Mouse (Mus musculus): Measurements from ENCODE around the gene Trnau1ap. TPM values are rescaled to one million over a fixed set of nuclear protein-coding genes. Genes with fewer than 3 reads are reported as not detected.
A peak's percentile ranks its signal among the peaks of the same experiment; 100 is the strongest.
"Not testable (repeated sequence)": the region's sequence is repeated elsewhere in the genome, so short reads cannot be mapped to it uniquely, and the experiment has no call there.

The Trnau1ap gene
- polyA plus RNA-seq, 1 experiment from 2014 or later, result 79.2 TPM

DNA sequence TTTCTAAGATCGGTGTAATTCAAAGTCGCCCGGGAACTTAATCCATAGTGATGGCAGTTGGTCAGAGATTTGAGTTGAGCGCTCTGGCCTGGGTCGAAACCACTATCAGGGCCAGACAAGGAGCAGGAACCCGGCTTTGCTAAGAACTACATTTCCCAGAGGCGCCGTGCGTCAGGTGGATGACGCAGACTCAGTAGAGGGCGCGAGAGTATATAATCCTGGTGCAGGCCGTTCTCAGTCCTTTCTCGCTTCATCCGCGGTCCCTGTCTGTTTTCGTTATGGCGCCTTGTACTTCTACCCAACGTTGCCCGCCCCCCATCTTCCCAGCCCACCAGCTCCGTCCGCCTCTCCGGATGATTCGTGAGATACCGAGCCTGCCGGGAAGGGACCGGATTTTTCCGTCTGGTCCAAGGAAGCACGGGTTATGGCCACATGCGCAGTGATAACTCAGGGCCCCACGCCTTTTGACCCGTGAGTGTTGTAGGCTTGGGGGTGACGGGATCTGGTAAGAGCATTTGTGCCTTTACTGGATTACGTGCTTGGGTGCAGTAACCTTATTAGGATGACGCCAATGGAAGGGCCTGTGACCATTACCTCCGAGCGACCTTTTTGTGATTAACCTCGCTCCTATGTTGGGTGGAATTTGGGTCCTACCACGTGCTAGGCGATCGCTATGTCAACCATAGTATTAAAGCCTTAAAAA, 20.8 kb downstream of the Trnau1ap start:
- ATAC-seq (ENCODE audit: low FRiP score, low read depth), result peak; percentile 91
- Histone ChIP-seq H3K4me3 (peak overlapping the region; percentile 65), H3K9me3 (no peaks in the 10 kb centered on the region), H3K9ac (replicated peaks) (peak overlapping the region; percentile 81), H3K4me1 (peaks cover 14% of the 10 kb centered on the region), H3K27ac (replicated peaks) (peak overlapping the region; percentile 84), H3K27me3 (no peaks in the 10 kb centered on the region), H3K4me2 (replicated peaks) (peak overlapping the region; percentile 93), H3K36me3 (peaks cover 33% of the 10 kb centered on the region)
- WGBS, result 1% methylated on average over 41 of the region's 41 CpGs

GRCm38 (mm10) chr4:132306004-132306403, 23.3 kb downstream of the Trnau1ap start:
- no peak for ATAC-seq (ENCODE audit: low FRiP score, low read depth)
- H3K4me1 ChIP-seq, result peaks cover 21% of the 10 kb centered on the region
- H3K27ac ChIP-seq (replicated peaks), result no peak overlapping the region
- H3K27me3 ChIP-seq, result no peaks in the 10 kb centered on the region
- WGBS, result 77% methylated on average over 6 of the region's 6 CpGs
- peaks cover 11% of the 10 kb centered on the region for H3K36me3 ChIP-seq
- H3K9me3 ChIP-seq, result no peaks in the 10 kb centered on the region
- H3K9ac ChIP-seq (replicated peaks), result no peak overlapping the region
- no peak overlapping the region for H3K4me2 ChIP-seq (replicated peaks)
- H3K4me3 ChIP-seq, result no peak overlapping the region

DNA sequence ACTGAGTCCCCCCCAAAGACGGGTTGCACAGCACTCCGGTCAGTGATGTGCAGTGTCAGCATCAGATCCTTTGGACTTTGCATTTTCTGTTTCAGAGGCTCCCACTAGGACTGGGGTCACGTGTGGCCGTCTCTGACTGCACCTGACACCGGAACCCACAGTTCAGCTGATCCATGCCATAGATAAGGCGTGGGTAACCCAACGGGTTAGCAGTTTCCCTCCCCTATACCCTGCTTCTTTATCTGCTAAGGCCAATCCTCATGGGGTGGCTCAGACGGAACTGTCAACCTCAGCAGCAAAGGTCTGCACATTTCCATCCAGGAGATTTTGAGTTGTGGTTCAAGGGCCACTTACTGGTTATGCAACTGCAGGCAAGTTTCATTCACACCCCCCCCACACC, 24.1 kb downstream of the Trnau1ap start:
- Histone ChIP-seq H3K36me3 (peaks cover 4% of the 10 kb centered on the region), H3K9ac (replicated peaks) (no peak overlapping the region), H3K9me3 (no peaks in the 10 kb centered on the region), H3K4me2 (replicated peaks) (no peak overlapping the region), H3K4me1 (peaks cover 18% of the 10 kb centered on the region), H3K27ac (replicated peaks) (no peak overlapping the region), H3K4me3 (no peak overlapping the region), H3K27me3 (no peaks in the 10 kb centered on the region)
- no peak for ATAC-seq (ENCODE audit: low FRiP score, low read depth)
- WGBS, result 86% methylated on average over 8 of the region's 8 CpGs

- H3K9me3 ChIP-seq; H3K4me1 ChIP-seq; H3K27me3 ChIP-seq; H3K27ac ChIP-seq (replicated peaks); H3K36me3 ChIP-seq; ATAC-seq (ENCODE audit: low FRiP score, low read depth): not testable (repeated sequence)
- Histone ChIP-seq H3K9ac (replicated peaks) (peak overlapping the region; percentile 58; the same call in 1 of the 2 replicates), H3K4me3 (peak overlapping the region; percentile 45), H3K4me2 (replicated peaks) (peak overlapping the region; percentile 61)
- WGBS, result 44% methylated on average over 6 of the region's 6 CpGs
Observed at GRCm38 (mm10) chr4:132303484-132303883, 25.9 kb downstream of the Trnau1ap start.

- WGBS, result 2% methylated on average over 30 of the region's 31 CpGs
Observed at GRCm38 (mm10) chr4:132302939-132303479, 26.3 kb downstream of the Trnau1ap start, which contains the start of gene Rab42. Gene Rab42 (minus strand): TSS chr4:132303385.

DNA sequence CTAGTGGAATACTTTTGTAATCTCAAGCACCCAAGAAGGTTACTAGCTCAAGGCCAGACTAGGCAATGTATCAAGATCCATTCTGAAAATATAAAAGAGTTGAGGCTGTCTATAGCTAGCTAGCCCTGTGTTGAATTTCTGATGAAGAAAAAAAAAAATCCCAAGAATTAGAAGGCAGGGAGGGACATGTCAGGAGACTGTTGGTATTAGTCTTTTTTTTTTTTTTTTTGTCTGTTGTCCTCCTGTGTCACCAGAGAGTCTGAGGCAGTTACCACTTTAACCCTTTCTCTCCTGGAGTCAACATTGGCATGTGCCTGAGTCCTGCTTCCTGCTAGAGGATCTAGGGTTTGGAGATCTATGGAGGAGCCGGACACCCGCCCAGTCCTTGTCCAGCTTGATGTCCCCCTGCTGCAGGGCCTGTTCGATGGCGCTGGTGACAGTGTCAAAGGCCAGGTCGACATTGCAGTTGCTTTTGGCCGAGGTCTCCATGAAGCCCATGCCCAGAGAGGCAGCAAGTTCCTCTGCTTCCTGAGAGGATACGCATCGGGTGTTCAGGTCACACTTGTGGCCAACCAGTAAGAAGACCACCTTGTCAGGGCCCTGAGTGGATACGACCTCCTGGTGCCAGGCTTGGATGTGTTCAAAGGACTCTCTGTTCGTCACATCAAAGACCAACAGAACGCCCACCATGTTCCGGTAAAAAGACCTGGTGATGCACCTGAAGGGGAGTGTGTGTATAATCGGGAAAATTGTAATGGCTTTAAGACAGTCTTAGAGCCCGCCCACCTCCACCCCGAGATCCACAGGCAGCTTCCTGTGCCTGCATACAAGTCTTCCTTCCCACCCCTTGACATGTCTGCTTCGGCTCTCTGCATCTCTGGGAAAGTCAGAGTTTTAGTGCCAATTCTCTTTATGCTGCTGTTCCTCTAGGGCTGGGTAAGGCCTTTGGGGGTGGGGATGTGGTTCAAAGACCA, 27.1 kb downstream of the Trnau1ap start:
- 71% methylated on average over 16 of the region's 16 CpGs for WGBS
- H3K9me3 ChIP-seq, result no peaks in the 10 kb centered on the region
- H3K4me1 ChIP-seq, result peaks cover 7% of the 10 kb centered on the region; the same call in 1 of the 2 replicates
- no peaks in the 10 kb centered on the region for H3K36me3 ChIP-seq
- H3K27me3 ChIP-seq, result no peaks in the 10 kb centered on the region
- no peak overlapping the region for H3K9ac ChIP-seq (replicated peaks)
- H3K4me3 ChIP-seq, result peak overlapping the region; percentile 45
- ATAC-seq (ENCODE audit: low FRiP score, low read depth), result no peak
- H3K27ac ChIP-seq (replicated peaks), result no peak overlapping the region
- peak overlapping the region; percentile 61 for H3K4me2 ChIP-seq (replicated peaks)

More at GRCm38 (mm10) chr4:132302939-132303479, 26.3 kb downstream of the Trnau1ap start, which contains the start of gene Rab42:
- Histone ChIP-seq H3K4me3 (peak within 1 kb of the TSS; percentile 45), H3K36me3 (no peaks in the 10 kb centered on the region), H3K9ac (replicated peaks) (peak within 1 kb of the TSS; percentile 58), H3K27me3 (no peaks in the 10 kb centered on the region), H3K9me3 (no peaks in the 10 kb centered on the region), H3K4me2 (replicated peaks) (peak within 1 kb of the TSS; percentile 61), H3K27ac (replicated peaks) (no peak within 1 kb of the TSS), H3K4me1 (peaks cover 7% of the 10 kb centered on the region; the same call in 1 of the 2 replicates)
- peak; percentile 38 for ATAC-seq (ENCODE audit: low FRiP score, low read depth)

DNA sequence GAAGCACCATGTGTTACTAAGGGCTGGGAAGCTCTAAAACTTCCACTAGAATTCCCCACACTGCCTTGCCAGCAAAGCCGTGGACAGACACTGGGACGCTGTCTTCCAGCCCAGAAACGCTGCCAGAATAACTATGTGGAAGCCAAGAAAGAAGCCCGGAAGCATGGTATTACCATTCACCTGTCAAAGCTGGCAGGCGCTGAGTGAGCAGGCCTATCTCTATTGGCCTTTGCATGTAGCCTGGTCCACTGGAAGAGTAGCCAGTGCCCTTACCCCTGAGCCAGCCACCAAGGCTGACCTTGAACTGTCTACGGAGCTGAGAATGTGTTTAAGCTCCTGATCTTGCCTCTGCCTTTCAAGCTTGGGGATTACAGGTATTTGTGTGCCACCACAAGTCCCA, 27.9 kb downstream of the Trnau1ap start:
- peaks cover 7% of the 10 kb centered on the region; the same call in 1 of the 2 replicates for H3K4me1 ChIP-seq

DNA sequence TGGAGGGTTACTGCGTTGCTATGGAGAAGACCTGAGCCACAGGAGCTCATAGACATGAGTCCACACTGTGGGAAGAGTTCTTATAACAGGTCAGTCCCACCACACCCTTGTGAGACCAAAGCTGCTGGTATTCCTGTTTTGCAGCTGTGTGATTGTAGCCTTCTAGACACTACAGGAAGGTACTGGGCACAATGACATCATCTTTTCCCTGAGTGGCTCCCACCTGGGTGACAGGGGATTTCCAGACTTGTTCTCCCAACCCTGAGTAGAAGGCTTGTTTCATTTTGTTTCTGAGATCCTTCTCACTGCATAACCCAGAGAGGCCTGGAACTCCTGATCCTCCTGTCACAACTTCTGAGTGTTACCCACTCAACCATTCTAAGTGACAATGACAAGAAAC, 29.5 kb downstream of the Trnau1ap start:
- H3K4me2 ChIP-seq (replicated peaks), result no peak overlapping the region
- no peaks in the 10 kb centered on the region for H3K27me3 ChIP-seq
- WGBS, result 91% methylated on average over 1 of the region's 1 CpGs
- H3K4me1 ChIP-seq, result peaks cover 7% of the 10 kb centered on the region; the same call in 1 of the 2 replicates
- no peak for ATAC-seq (ENCODE audit: low FRiP score, low read depth)
- H3K27ac ChIP-seq (replicated peaks), result no peak overlapping the region
- H3K9ac ChIP-seq (replicated peaks), result no peak overlapping the region
- H3K36me3 ChIP-seq, result no peaks in the 10 kb centered on the region
- no peak overlapping the region for H3K4me3 ChIP-seq
- no peaks in the 10 kb centered on the region for H3K9me3 ChIP-seq

More for the DNA sequence above, 27.9 kb downstream of the Trnau1ap start:
- Histone ChIP-seq H3K27ac (replicated peaks) (no peak overlapping the region), H3K4me2 (replicated peaks) (no peak overlapping the region), H3K36me3 (no peaks in the 10 kb centered on the region), H3K9ac (replicated peaks) (no peak overlapping the region), H3K9me3 (no peaks in the 10 kb centered on the region), H3K27me3 (no peaks in the 10 kb centered on the region), H3K4me3 (no peak overlapping the region)
- ATAC-seq (ENCODE audit: low FRiP score, low read depth), result no peak
- 93% methylated on average over 6 of the region's 6 CpGs for WGBS

DNA sequence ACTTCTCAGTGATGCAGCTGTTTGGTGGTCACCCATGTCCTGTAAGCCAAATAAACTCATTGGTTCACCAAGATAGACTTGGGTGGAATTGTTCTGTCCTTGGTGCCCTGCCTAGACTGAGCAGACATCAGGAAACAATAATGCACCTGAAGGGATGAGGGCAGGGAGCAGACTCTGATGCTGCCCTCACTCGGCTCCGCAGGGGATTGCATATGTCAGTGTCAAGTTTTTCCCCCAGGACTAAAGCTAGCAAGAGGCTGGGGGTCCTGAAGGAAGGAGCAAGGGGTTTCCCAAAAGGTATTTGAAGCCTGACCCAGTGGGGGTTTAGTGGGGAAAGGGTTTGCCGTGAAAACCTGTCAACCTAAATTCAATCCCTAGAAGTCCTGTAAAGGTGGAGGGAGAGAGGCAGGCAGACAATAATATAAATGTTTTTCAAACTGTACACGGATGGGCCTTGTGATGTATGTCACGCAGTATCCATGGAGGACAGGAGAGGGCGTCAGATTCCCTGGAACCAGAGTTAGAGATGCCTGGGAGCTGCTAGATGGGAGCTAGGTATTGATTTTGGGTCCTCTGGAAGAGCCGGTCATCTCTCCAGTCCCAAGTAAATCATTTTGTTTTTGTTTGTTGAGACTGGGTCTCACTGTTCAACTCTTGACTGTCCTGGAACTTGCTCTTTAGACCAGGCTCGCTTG, 33.5 kb downstream of the Trnau1ap start:
- no peak overlapping the region for H3K4me2 ChIP-seq (replicated peaks)

DNA sequence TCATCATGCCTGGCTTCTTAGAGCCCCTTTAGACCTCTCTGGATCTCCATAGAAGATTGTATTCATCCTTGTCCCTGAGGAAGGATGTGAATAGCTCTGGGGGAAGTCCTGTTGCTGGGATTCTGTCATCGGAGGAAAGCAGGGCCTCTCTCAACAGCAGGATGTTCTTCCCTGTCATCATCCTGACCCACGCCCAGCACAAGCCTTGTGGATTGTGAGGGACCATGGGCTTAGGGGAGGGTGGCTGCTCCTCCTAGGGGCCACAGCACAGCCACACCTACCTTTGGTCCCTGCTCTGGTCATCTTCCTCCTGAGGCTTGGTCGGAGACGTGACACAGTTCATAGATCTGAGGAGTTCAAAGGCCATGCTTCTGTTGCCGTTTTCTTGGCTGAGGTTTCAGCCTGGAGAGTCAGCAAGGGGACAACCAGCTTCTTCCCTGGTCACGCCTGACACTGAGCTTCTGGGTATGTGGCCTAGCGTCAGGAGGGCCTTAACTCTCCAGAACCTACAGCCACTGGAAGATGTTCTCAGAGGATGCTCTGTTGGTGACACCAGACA, 35.6 kb downstream of the Trnau1ap start:
- Histone ChIP-seq H3K9ac (replicated peaks) (no peak overlapping the region), H3K36me3 (peaks cover 44% of the 10 kb centered on the region), H3K4me3 (no peak overlapping the region), H3K27me3 (no peaks in the 10 kb centered on the region), H3K27ac (replicated peaks) (no peak overlapping the region), H3K9me3 (0 out of 2 replicates have a peak, but pooled peaks cover 3% of the 10 kb centered on the region), H3K4me1 (no peaks in the 10 kb centered on the region), H3K4me2 (replicated peaks) (no peak overlapping the region)
- 90% methylated on average over 7 of the region's 7 CpGs for whole genome bisulfite sequencing
- ATAC-seq (ENCODE audit: low FRiP score, low read depth), result no peak

More for the DNA sequence above, 33.5 kb downstream of the Trnau1ap start:
- H3K36me3 ChIP-seq, result peaks cover 38% of the 10 kb centered on the region
- H3K4me1 ChIP-seq, result no peaks in the 10 kb centered on the region
- H3K9me3 ChIP-seq, result 0 out of 2 replicates have a peak, but pooled peaks cover 3% of the 10 kb centered on the region
- H3K4me3 ChIP-seq, result no peak overlapping the region
- ATAC-seq (ENCODE audit: low FRiP score, low read depth), result no peak
- H3K9ac ChIP-seq (replicated peaks), result no peak overlapping the region
- no peaks in the 10 kb centered on the region for H3K27me3 ChIP-seq
- no peak overlapping the region for H3K27ac ChIP-seq (replicated peaks)
- WGBS, result 49% methylated on average over 8 of the region's 8 CpGs

DNA sequence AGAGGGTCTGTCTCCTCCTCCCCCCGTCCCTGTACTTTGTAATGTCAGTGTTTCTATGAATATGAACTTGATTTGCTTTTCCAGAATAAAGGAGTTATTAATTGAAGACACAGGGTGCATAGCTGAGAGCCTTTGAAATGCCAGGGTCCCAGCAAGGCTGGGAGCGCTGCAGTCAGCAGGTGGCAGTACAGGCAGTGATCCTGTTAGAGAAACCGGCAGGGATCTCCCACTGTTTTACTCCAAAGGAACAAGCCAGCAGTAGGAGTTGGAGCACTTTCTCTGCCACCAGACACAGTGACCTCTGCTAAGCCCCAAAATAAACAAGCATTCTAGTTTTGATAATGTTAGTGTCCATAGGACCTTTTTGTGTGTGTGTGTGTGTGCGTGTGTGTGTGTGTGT, 36.4 kb downstream of the Trnau1ap start:
- H3K27me3 ChIP-seq, result no peaks in the 10 kb centered on the region
- H3K4me2 ChIP-seq (replicated peaks), result no peak overlapping the region
- WGBS, result 37% methylated on average over 4 of the region's 4 CpGs
- H3K9ac ChIP-seq (replicated peaks), result no peak overlapping the region
- peaks cover 44% of the 10 kb centered on the region for H3K36me3 ChIP-seq
- no peaks in the 10 kb centered on the region for H3K4me1 ChIP-seq
- no peak overlapping the region for H3K27ac ChIP-seq (replicated peaks)
- 0 out of 2 replicates have a peak, but pooled peaks cover 3% of the 10 kb centered on the region for H3K9me3 ChIP-seq
- no peak overlapping the region for H3K4me3 ChIP-seq
- ATAC-seq (ENCODE audit: low FRiP score, low read depth), result no peak

All from midbrain, embryonic 12.5 days (tissue).